Mouse (Mus musculus) T-helper 17 cell (primary cell): Measurements from ENCODE around the gene Fxyd5.

Experiments used
- in situ Hi-C, 2 experiments: fragments of 300-600 bp; cut with MboI, MseI; formaldehyde crosslinking; loops; 1 replicate in 1 of 2; 2 replicates in 1 of 2; pipeline ENCODE4 v1.15.1; 2025; ENCODE audit warnings: high pct_unique_total_duplicates in 2 of 2

Fxyd5 gene

DNA sequence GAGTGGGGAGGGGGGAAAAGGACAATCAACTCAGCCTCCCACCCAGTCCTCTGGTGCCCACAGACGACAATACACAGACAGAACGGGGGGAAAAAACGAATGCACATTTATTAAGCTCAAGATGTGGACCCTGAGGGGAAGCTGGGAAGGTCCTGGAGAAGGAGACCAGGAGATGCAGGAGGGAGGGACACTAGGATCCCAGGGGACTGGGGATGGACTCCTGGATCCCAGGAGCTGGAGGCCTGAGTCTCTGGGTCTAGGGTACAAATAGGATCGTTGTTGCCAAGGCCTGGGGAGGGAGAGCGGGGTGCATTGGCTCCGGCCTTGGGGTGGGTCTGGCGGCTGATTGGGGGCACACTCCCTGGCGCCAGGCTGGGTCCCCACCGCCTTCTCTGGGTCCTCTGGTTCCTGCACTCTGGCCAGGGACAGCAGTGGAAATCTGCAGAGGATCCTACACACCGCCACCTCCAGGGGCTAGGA is at the start of gene Fxyd5:
TSS of gene Fxyd5 (minus strand) at position 51 of the 480 bp plus-strand sequence.
- in situ Hi-C loops: no loop called here

DNA sequence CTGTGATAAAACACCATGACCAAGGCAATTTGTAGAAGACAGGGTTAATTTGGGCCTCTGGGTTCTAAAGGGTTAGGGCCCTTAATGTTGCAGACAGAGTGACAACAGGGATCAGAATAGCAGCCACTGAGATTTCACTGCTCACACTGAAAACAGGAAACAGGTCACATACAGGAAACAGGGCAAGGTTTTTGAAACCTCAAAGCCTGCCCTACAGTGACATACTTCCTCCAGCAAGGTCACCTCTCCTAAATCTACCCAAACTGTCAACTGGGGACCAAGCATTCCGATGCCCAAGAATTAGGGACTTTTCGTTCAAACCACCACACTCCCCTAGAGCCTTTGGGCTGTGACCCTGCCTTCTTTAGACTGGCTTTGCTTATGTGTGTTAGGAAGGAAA is 47.4 kb upstream of the Fxyd5 start:
- in situ Hi-C loops: no loop called here

DNA sequence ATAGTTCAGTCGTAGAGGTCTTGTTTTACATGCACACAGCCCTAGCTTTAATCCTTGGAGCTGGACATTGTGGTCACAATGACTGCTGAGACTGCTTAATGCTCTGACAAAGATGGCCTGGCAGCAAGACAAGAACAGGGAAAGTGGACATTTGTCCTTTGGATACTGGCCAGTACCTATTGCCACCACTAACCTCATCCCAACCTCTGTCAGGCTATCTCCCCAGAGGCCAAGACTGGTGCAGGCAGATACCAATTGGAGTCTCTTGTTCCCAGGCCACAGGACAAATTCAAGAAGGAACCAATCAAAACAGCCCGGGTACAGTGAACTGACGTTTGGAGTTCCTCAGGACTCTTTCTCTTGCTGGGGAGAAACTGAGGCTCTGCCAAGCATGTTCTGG is 45.9 kb upstream of the Fxyd5 start:
- in situ Hi-C loops: no loop called here

DNA sequence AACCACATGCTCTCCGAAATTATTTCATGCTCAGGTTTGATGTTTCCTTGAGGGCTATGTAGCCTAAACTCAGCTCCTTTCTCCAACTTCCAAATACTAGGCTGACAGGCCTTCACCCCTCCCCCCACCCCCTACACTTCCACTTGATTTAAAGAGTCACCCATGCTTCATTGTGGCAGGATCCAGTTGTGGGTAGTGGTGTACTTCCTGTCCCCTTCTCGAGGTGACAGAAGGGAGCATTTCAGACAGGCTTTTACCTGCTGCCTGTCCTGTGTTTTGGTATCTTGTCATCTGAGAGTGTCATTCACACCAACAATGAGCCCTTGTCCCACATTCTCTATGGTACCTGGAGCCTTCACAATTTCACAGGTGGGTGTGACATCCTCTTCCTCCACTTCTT is 45.0 kb upstream of the Fxyd5 start:
- in situ Hi-C loops: no loop called here

DNA sequence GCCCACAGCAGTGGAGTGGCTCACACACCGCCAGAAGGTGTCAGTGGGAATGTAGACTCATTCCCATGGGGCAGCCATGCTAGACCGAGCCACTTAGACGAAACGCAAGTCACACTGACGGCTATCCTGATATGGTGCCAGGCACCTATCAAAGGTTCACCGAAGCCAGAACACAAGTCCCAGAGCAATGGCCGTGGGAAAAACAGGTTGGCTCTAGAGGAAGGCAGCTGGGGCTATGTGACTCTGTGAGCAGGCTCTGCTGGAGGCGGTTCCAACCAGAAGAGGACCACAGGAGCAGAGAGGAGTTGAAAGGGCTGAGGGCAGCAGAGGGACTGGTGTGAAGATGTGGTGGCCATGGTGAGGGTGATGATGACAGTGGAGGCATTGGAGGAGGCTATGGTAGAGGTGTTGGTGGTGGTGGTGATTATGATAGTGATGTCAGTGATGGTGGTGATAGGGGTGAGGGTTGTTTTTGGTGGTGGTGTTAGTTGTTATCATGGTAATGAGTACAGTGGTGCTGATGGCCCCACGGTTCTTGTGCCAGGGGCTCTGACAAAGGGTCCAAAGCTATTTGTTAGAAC is 44.0 kb upstream of the Fxyd5 start:
- in situ Hi-C loops: no loop called here

DNA sequence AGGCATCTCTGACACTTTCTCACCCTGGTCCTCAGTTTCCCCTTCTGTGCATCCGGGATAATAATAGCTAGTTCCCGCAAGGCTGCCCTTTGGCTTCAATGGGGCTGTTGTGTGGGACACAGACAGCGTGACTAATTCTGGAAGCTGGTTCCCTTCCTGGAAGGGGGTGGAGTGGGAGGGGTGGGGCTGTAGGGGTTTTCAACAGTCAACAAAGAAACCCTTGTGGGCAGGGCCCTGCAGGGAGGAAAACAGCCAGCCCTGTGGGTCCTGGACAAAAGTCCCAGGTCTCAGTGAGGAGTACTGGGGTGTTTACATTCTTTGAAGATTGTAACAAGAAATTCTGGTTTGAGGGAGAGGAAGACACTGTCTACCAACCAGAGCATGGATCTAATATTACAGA is 42.9 kb upstream of the Fxyd5 start:
- in situ Hi-C loops: no loop called here

DNA sequence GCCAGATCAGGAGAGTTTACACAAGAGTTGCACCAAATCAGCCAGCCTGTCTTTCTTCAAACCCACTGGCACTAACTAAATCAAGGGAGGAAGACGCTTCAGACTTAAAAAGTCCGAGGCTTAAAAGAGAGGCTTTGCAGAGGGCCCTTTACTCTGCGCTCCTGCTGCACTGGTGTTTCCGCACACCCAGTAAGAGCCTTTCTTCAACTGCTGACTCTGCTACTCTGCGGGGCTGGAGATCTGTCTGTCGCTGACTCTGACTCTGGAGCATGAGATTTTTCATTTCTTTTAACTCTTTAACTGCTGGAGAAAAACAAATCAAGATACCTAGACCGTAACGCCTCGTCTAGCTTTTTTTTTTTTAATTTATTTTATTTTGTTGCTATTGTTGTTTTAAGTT is 41.9 kb upstream of the Fxyd5 start:
- in situ Hi-C loops: no loop called here

DNA sequence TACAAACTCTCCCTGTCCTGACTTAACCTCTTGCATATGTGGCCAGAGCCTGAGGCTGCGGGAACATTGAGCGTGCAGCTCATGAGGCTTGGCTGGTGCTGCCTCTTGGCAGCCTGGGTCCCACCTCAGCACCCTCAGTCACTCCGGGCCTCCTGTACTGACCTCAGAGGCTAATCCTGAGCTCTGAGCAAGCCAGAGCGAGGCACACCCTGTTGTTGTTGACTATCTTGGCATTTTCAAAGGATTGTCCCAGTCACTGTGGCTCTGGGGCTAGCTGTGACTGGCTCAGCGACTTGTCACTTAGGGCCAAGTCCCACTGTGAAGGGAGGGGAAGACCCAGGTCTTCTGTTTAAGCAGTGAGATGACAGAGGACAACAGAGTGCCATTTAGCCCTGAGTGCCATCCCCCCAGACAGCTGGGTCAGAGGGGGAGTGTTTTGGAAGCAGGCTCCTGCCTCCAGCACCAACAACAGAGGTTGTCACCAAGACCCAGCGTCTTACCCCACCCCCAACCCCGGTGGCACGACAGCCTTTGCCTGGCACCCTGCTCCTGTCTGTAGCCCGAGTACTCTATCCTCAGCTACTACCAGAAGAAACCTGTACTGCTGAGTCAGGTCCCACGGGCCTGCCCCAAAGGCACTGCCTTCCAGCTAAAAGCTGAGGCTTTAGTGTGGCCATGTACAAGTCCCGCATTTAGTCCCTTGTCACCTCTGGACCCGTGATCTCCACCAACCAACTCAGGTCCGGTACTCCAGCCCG is 40.7 kb upstream of the Fxyd5 start:
- in situ Hi-C loops: no loop called here

DNA sequence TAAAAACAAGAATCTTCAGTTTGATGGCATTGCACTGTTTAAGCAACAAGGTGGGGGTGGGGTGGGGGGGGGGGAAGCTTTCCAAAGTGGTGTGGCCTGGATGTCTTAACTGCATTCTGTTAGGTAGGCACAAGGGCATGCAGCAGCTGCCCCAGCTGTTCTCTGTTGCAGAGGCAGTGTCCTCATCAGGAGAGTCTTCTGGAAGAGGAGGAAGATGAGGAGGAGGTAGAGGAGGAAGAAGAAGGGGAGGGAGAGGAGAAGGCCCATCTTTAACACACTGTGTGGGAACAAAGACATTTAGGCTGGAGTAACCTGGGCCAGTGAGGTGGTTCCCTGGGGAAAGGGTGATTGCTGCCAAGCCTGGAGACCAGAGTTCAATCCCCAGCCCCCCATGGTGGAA is 39.8 kb upstream of the Fxyd5 start:
- in situ Hi-C loops: no loop called here

DNA sequence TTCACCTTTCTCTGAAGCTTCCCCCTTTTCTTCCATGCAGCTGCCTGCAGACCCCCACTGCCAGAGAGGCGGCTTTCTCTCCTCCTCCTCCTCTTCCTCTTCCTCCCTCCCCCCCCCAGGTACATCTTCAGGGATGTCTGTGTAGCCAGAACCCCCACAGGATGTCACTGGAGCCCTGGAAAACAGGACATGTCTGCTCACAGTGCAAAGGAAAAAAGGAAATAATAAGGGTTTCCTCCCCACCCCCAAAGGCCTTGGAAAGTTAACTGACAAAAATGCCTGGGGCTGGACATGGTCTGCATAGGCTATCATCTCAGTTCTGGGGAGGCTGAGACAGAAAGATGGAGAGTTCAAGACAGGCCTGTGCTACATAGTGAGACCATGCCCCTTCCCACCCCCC is 38.8 kb upstream of the Fxyd5 start:
- in situ Hi-C loops: no loop called here

DNA sequence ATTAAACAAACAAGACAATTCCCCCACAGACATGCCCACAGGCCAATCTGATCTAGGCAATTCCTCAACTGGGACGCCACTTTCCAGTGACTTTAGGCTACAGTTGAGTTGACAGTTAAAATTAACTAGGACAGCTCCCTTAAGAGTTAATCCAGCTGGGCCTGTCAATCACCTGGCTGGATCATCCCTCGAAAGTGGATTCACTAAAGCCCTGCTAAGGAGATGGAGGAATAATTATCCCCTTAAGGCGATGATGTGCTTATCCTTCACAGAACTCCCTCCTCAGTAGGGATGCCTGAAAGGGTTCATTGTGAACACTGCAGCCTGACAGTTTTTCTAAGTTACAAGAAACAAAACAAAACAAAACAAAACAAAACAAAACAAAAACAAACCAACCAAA is 38.3 kb upstream of the Fxyd5 start:
- in situ Hi-C loops: no loop called here

DNA sequence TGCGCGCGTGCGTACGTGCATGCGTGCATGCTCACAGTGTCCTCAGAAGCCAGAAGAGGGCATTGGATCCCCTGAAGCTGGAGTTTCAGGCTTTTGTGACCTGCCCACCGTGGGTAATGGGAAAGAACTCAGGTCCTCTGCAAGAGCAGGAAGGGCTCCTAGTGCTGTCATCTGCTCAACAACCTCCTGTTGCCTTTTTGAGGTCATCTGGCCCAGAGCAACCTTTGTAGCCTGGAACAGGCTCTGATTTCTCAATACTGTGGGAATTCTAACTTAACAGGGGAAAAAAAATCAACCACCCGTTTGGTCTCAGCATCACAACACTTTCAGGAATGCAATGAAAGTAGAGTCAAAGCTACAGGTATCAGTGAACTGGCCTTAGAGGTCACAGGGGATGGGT is 37.4 kb upstream of the Fxyd5 start:
- in situ Hi-C loops: no loop called here

DNA sequence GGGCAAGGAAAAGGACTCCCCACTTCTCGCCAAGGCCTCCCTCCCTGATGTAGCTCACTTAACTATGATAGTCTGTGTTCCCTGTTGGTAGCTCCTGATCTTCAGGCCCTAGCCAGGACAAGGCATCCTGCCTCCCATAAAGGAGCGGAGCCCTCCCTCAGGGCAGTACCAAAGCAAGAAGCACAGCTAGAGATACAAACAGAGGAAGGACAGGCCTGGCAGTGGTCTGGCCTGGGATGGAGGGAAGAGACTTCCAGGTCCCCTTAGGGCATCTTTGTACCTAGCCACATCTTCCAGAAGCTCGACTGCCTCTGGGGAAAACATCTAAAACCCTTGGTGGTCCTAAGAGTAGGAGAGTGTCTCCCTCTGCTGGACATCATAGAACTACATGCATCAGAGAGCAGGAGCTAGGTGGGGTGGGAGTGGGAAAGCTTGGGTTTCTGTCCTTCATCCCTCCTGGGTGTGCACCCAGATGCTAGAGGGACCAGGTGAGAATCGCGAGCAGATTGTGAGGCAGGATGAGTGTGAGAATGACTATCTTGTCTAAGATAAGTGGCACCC is 35.7 kb upstream of the Fxyd5 start:
- in situ Hi-C loops: no loop called here

DNA sequence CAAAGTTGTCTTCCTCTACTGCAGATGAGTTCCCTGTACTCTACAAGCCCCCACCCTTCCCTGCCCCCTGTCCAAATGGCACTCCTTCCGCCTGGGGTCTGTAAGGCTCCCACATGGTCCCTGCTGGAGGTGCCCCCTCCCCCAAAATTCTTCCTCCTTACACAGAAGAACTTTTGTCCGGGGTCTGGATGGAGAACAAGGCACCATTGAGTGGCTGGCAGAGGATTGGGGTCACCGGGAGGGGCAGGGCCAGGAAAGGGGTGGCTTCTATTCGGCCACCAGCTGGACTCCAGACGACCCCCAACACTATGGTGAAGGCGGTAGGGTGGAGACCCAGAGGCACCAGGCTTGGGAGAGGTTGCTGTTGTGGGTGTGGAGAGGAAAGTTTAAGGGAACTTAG is 35.2 kb upstream of the Fxyd5 start:
- in situ Hi-C loops: no loop called here

DNA sequence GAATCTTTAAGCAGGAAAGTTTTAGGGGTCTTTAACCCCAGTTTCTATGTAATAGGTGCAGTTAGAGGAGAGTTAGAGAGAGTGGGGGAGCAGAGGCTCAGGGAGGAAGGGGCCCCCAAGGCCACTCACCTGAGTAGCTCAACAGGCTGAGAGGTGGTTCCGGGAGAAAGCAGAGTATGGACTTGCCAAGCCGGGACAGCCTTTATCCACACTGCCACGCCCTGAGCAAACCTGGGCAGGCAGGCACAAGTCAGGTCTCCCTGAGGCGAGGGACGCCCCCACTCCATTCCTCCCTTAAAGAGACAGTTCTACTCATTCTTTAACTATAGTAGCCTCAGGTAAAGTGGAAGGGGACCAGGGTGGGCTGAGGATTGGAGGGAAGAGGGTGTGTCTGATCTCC is 34.2 kb upstream of the Fxyd5 start, which contains the start of gene Fxyd3:
TSS of gene Fxyd3 (minus strand) at position 213 of the 400 bp plus-strand sequence.
- in situ Hi-C loops: no loop called here

DNA sequence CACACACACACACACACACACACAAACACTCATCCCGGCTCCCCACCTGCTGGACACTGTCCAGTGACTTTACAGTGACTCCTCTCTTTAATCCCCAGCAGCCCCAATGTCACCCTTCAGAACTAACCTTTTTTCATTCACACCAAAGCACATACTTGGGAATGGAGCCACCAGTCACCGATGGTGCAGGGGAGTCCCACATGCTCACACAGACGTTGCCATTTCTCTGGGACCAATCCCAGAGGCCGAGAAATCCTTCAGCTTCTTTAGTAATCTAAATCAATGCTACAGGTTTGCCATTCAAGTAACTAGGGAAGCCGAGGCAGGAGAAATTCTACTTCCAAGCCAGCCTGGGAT is 32.4 kb upstream of the Fxyd5 start:
- in situ Hi-C loops: no loop called here

DNA sequence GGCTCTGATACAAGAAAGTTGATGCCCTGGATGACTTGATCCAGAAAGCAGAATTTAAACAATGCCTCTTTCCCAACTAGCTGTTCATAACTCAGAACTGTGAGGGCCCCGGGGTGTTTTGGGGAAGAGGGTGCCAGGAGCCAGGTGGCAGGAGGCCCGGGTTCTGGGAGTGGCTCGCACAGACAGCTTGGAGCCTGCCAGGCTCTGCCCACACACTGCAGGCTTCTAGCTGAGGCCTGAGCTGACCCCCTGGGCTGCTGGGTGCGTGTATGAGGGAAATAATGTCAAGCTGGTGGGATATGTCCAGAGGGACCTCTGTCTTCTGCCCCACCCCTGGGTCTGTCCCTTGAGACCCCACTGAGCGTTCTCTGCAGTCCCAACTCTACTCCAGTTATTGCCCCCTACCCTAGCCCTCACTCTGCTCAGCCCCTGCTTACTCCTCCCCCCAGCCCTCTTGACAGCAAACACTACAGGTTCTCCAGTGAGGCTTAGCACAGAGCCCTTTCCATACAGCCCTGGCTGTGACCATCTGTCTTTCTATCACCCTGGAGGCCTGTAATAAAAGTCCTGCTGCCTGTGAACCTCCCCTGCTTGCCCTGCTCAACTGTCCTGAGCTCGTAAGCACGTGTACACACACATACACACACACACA is 31.9 kb upstream of the Fxyd5 start:
- in situ Hi-C loops: no loop called here

DNA sequence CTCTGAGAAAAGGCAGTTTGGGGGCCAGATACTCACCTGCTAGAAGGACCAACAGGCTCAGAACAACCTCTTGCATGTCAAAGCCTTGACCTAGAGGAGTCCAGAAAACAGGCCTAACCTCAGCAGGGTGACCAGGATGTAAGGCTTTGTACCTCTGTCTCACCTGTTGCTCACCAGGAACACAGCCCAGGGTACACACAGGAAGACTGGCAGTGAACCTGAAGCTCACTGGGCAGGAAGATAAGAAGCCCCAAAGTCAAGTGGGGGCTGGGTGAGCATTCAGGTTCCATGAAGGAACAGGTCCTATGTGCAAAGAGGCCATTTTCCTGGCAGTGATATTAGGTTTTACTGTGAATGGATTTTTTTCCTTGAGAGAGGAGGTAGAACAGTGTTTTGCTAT is 31.3 kb upstream of the Fxyd5 start:
- in situ Hi-C loops: no loop called here

DNA sequence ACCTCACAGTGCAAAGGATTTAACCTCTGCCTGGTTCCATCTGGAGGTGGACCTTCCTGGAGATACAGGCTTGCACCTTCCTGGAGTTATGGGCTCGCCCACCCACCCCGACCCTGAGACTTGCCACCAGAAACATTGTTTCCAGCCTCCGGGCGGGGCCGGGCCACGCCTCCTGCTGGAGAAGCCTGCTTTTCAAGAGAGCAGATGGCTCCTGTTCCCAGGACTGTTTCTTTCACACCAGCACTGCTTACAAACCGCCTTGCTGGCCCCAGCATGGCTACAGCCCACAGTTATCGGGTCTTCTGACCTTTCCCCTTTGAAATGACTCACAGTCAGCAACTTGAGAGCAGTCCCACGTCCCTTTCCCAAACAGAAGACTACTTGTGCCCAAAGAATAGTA is 30.0 kb upstream of the Fxyd5 start:
- in situ Hi-C loops: no loop called here

DNA sequence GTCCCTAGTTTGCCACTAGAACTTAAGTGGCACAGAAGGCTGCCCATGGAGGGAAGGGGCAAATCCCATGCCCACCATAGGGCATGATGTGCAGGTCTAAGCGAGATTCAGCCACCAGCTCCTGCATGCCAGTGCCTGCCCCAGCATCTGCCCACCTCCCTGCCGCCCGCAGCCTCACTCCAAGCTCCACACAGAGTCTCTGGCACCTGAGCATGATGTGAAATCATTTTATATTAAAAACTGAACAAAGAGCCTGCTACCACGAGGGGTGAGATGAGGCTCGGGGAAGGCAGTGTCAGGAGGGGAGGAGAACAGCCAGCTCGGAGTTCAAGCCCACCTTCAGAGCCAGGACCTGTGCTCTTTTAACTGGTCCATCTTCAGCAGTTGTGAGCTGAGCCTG is 28.0 kb upstream of the Fxyd5 start:
- in situ Hi-C loops: no loop called here

DNA sequence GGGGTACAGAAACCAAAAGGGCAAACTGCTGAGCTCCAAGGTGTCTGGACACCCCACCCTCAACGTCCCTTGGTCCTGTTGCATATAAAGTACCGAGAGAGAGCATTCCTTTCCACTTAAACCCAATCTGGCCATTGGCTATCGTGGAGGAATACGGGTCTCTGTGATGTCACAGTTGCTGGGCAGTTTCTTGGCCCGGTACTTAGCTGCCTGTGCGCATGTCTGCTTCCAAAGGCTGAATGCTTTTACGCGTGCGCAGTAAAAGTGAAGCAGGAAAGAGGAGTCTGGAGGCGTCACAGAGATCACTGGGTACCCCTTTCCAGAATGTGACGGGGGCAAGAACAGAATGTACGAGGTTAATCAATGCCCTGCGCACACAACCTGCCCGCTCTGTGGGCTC is 27.2 kb upstream of the Fxyd5 start:
- in situ Hi-C loops: no loop called here

DNA sequence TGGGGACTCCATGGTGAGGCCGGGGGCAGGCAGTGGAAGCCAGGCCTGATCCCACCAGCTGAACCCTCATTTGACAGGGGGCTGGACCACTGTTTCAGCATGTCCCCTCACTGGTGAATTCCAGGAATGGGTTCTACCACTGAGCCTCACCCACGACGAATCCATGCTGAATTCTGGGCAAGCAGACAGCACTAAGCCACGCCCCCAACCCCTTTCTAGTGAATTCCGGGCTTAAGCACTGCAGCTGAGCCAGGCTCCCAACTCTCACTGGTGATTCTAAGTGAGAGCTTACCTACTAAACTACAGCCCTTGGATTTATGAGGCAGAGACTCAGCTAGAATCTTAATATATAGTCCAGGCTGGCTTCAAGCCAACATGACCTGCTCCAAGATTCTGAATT is 25.6 kb upstream of the Fxyd5 start:
- in situ Hi-C loops: no loop called here
